Mouse (Mus musculus): ENCODE data around the gene Trim41. TPM values are rescaled to one million over a fixed set of nuclear protein-coding genes. Genes with fewer than 3 reads are reported as not detected.
"Not testable (repeated sequence)": the region's sequence is repeated elsewhere in the genome, so short reads cannot be mapped to it uniquely, and the experiment has no call there.

Trim41 gene
- polyA plus RNA-seq, 3 experiments from 2014 or later, result 2.5 to 4.6 (median 3.3) TPM

DNA sequence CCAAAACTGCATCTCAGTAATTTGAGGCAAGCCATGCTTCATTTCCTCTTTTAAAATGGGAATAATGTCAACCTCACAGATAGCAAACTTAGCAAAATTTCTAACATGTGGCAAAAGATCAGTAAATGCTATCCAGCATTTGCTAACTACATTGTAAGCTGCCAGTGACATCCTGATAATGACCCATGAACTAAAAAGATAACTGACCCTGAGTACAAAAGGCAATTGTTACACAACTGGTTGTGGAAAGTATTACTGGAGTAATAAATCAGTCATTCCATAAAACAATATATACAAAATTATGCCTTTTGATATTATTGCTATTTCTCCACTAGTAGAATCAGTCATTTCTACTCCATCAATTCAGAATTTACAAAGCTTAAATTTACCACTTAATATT is 3.4 kb downstream of the Trim41 start:
- no peak for ATAC-seq

- ATAC-seq, result no peak
These were observed 7.0 kb downstream of the Trim41 start for GRCm38 (mm10) chr11:48810142-48810541.

GRCm38 (mm10) chr11:48809434-48809830 is 7.7 kb downstream of the Trim41 start:
- ATAC-seq, result no peak

GRCm38 (mm10) chr11:48808737-48809433 is 8.3 kb downstream of the Trim41 start:
- no peak for ATAC-seq

- no peak for ATAC-seq
These were observed 8.9 kb downstream of the Trim41 start for GRCm38 (mm10) chr11:48808304-48808646.

DNA sequence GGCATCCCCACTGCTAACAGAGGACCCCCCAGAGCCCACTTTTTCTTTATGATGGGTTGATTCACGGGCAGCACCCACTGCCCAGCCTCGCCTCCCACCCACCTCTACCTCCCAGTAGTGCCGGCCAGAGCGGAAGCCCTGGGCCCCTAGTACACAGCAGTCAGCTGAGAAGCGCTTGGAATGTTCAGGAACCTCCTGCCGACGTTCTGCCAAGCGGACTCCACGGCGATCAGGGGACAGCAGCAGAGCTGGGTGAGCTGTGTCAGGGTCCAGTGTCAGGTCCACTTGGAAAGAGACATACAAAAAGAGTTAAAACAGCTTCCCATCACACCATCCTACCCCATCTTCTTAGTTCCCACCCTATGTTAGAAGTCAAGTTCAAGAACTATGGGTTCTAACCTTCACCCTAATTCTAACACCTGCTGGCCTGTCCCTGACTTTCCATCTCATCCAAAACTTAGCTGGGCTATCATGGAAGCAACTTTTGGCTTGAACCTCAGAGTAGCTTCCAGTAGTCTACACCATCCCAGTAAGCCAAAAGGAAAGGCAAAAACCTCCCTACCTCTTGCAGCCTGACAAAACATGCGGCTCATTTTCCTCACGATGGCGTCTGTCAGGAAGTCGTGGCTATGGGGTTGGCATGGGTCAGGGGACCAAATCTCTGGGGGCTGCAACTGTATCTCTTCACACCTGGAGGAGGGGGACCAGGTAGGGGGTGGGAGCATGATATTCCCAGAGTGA is 9.4 kb downstream of the Trim41 start:
- ATAC-seq, result no peak

GRCm38 (mm10) chr11:48806856-48807562 is 10.1 kb downstream of the Trim41 start:
- no peak for ATAC-seq

DNA sequence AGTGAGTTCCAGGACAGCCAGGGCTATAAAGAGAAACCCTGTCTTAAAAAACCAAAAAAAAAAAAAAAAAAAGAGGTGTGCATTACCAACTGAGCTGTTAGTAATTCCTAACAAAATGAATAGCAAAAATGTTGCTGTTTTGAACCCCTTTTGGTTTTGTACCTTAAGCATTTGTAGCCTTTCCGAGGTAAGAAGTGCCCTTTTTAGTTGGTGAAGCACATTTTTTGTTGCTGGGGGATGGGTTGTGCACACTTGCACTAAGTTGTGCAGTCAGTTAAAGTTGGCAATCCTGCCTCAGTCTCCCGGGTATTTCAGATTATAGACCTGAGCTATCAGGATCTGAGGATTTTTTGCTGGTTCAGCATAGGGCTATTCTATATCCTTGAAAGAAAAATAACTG is 12.2 kb downstream of the Trim41 start:
- no peak for ATAC-seq

GRCm38 (mm10) chr11:48803988-48804387 is 13.2 kb downstream of the Trim41 start:
- no peak for ATAC-seq

- ATAC-seq, result no peak
These were observed 15.1 kb downstream of the Trim41 start for GRCm38 (mm10) chr11:48801831-48802772.

- peak; percentile 94 for ATAC-seq
These were observed 17.0 kb downstream of the Trim41 start, which contains the start of gene Rack1 for GRCm38 (mm10) chr11:48799921-48800701. TSS of gene Rack1 (plus strand) at chr11:48800332.

DNA sequence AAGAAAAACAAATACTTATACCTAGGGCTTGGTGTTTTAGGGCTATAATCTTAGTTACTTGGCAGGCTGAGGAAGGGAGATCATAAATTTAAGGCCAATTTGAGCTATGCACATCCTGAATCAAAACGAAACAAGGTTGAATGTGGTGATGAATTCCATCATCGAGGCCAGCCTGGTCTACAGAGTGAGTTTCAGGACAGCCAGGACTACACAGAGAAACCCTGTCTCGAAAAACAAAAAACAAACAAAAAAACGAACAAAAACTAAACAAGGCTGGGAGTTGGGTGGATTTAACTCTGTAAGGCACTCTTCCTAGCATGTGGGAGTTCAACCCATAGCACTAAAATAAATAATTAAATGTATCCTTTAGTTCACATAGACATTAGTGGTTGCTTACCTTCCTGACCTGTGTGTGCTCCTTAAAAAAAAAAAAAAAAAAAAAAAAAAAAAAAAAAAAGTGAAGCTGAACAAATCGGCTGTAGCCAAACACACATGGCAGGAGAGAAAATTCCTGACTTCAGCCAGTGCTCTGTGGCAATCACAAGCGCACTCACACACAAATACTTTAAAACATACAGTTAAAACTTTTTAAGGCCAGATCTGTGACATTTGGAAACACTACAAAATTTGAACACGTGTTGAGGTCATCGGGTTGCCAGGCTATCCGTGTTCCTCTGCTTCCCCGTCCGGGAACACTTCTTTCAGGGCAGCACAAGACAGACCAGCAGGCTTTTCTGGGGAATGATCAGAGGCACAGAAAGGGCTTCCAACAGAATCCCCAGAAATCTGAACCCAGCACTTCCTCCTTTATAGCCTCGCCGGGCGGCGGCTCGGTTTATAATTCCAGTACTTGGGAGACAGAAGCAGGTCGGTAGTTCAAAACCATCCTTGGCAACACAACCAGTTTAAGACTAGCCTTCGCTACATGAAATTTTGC is 17.9 kb downstream of the Trim41 start:
- no peak for ATAC-seq

DNA sequence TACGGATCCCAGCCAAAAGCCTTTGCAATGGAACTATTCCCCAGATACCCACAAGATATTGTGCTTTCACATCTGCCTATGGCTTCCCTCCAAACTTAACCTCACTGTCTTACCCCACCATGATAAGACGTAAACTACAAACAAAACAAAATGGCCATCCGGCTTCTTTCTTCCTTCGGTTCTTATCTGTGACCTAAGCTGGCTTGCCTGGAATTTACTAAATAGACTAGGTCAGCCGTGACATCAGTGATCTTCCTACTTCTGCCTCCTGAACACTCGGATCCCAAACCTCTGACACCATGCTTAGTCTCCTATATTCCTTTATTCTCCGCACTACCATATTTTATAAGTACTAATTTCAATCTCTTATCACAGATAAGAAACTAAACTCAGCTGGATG is 18.8 kb downstream of the Trim41 start:
- ATAC-seq, result no peak

DNA sequence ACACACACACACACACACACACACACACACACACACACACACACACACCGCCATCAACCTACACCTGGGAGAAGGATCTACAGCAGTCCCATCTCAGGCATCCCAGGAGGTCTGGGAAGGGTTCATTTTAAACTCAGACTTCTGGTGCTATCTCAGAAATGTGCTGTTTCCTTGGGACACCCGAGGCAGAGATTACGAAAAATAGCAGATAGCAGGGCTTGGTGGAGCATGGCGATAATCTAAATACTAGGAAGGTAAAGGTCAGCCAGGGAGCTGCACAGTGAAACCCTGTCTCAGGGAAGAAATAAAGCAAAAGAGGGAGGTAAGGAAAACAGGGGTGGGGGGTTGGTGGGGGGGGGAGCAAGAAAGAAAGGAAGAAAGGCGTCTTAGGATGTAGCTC is 19.9 kb downstream of the Trim41 start:
- no peak for ATAC-seq

DNA sequence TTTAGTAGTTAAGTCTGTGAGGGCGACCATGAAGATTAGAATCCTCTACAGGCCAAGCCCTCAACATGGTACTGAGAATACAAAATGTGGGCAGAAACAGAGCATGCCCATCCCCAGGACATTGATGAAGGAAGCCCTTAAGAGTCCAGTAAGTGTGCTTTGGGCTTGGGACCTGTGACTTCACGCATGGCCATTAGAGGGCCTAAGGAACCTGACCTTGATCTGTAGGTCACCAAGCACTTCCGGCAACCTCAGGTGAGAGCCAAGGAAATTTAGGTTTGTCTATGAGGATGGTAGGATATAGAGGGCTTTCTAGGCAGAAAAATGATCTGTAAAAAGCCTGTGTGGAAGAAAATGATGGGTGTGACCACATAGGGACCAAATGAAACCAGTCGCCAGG is 20.9 kb downstream of the Trim41 start:
- ATAC-seq, result no peak

DNA sequence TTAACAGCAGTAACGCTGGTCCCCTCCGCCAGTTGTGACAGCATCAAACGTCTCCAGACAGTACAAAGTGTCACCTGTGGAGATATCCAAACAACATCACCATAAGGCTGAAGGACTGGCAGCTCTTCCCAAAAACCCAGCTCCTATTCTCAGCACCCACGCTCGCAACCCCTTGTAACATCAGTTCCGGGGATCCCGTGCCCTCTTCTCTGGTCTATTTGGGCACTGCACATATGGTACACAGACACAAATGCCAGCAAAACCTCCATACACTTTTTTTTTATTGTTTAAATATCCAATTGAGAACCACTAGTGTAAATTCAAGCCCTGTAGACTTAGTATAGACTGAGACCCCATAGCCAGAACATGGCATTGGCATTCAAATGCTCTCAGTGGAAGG is 21.9 kb downstream of the Trim41 start:
- no peak for ATAC-seq

GRCm38 (mm10) chr11:48793184-48793583 is 24.0 kb downstream of the Trim41 start:
- no peak for ATAC-seq

DNA sequence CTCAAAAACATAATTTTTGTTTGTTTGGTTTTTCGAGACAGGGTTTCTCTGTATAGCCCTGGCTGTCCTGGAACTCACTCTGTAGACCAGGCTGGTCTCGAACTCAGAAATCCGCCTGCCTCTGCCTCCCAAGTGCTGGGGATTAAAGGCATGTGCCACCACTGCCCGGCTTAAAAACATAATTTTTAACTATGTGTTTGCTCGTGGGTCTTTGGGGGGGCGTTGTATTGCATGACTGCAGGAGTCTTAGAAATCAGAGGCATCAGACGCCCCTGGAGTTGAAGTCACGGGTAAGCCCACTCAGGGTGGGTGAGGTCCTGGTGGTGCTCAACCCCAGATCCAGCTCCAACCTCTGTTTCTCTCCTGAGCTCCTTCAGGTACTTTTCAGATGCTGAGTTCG is 25.3 kb downstream of the Trim41 start:
- ATAC-seq, result not testable (repeated sequence)

DNA sequence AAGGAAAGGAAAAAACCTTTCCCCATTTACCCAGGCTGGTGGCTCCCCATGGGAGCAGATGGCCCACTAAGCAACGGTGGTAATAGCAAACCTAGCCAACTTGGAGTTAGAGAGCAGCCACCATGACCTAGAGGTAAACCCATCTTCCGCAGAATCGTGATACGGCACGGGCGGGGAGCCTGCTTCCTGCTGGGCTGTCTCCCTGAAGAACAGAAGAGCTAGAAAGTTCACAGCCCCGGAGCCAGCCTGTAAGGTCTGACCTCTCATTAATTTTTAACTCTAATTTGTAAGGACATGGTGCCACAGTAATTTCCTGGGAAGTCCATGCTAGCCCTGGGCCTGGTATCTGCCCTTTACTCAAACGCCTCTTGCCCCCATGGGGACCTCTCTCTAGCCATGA is 26.2 kb downstream of the Trim41 start:
- ATAC-seq, result no peak

Data from inflammation-experienced regulatory T-cells, adult 6 months (primary cell).